Mouse (Mus musculus): Measurements from ENCODE around the gene Gm28102.
"Not testable (repeated sequence)": the region's sequence is repeated elsewhere in the genome, so short reads cannot be mapped to it uniquely, and the experiment has no call there.

The Gm28102 gene

GRCm38 (mm10) chrY:88053015-88053414 lies at the start of gene Gm28102:
TSS of gene Gm28102 (plus strand) at chrY:88053315.
- DNase-seq (ENCODE audit: extremely low spot score, low spot score): not testable (repeated sequence)

Measured in neural tube, embryonic 10.5 days (tissue).